In genomic region chr1:37544251-37544650, GRCm38 (mm10) we compare ENCODE assay signal across 20 mouse cellular contexts. TPM values are rescaled to one million over a fixed set of nuclear protein-coding genes. Genes with fewer than 3 reads are reported as not detected.
A peak's percentile ranks its signal among the peaks of the same experiment; 100 is the strongest.
DNase-seq lines count a peak whose midpoint lies in the region; ATAC-seq lines count a peak whose summit lies in the region.
"Had no signal": no experiment of that assay in that cellular context is flagged by ENCODE, and none has a peak within 500 bp of the region (broad histone marks: within the 10 kb centered on the region; RNA-seq: fewer than 3 reads in every experiment).

No protein-coding gene starts in this region.

- no peak overlapping the region for H3K9ac ChIP-seq in neural tube, embryonic 15.5 days (replicated peaks)
- H3K9ac ChIP-seq: forebrain, embryonic 15.5 days; heart, embryonic 12.5 days; limb, embryonic 15.5 days; liver, embryonic 14.5 days; lung, embryonic 15.5 days had no signal

- H3K4me1 ChIP-seq in neural tube, embryonic 15.5 days = peaks cover 12% of the 10 kb centered on the region

- no peaks in the 10 kb centered on the region for H3K36me3 ChIP-seq in neural tube, embryonic 15.5 days
- H3K36me3 ChIP-seq: forebrain, embryonic 15.5 days; heart, embryonic 12.5 days; limb, embryonic 15.5 days; lung, embryonic 15.5 days had no signal

- no peaks in the 10 kb centered on the region for H3K9me3 ChIP-seq in neural tube, embryonic 15.5 days (replicated peaks)
- H3K9me3 ChIP-seq: forebrain, embryonic 15.5 days; heart, embryonic 12.5 days; limb, embryonic 15.5 days; lung, embryonic 15.5 days had no signal

- no peak for ATAC-seq in neural tube, embryonic 15.5 days (ENCODE audit: low FRiP score)
- peak; percentile 53 for ATAC-seq in CD4-positive, CD25-positive, alpha-beta regulatory T cell, adult 4 months
- ATAC-seq: forebrain, embryonic 15.5 days had no signal

- no peak overlapping the region for H3K4me3 ChIP-seq in neural tube, embryonic 15.5 days (replicated peaks)
- H3K4me3 ChIP-seq: forebrain, embryonic 15.5 days; heart, embryonic 12.5 days; limb, embryonic 15.5 days; lung, embryonic 15.5 days had no signal

- H3K4me2 ChIP-seq in neural tube, embryonic 15.5 days = no peak overlapping the region
- H3K4me2 ChIP-seq: forebrain, embryonic 15.5 days; heart, embryonic 12.5 days; limb, embryonic 15.5 days; lung, embryonic 15.5 days had no signal

- no peak overlapping the region for H3K27ac ChIP-seq in neural tube, embryonic 15.5 days (replicated peaks)
- H3K27ac ChIP-seq: forebrain, embryonic 15.5 days; limb, embryonic 15.5 days; liver, embryonic 14.5 days; lung, embryonic 15.5 days had no signal

- DNase-seq in neural tube, embryonic 10.5 days (ENCODE audit: extremely low spot score, low spot score) = peak; percentile 17
- DNase-seq in embryo, embryonic 10.5 days (ENCODE audit: low spot score) = peak; percentile 20
- peak; percentile 68 for DNase-seq in naive thymus-derived CD4-positive, alpha-beta T cell, adult 2 months (ENCODE audit: low read depth)
- no peak for DNase-seq in spleen, postnatal 10 days (ENCODE audit: low spot score in 2 of 2)
- no peak for DNase-seq in Muller cell, postnatal 12 days (ENCODE audit: inconsistent ontology term)
- DNase-seq: cerebellum, adult 11 months; cerebellum, postnatal 10 days; gastrocnemius, postnatal 10 days; heart, postnatal 10 days; kidney, adult 18-20 months; kidney, postnatal 10 days; left cerebral cortex, postnatal 4 days; lung, postnatal 4 days had no signal

- peaks cover 6% of the 10 kb centered on the region for H3K27me3 ChIP-seq in neural tube, embryonic 15.5 days (replicated peaks)
- H3K27me3 ChIP-seq: forebrain, embryonic 15.5 days had no signal

- 29% methylated on average over 9 of the region's 9 CpGs for WGBS in neural tube, embryonic 15.5 days

RNA-seq across cellular contexts. Expression of gene Mgat4a, which starts 3.4 kb away (rescaled TPM):
- 10.6 and 12.9 TPM in 2 replicates for polyA plus RNA-seq in neural tube, embryonic 15.5 days (2015; fragmentation: Nextera tagmentation; extraction: Ambion mirVana)
- polyA plus RNA-seq in CD4-positive, CD25-positive, alpha-beta regulatory T cell, adult 4 months (2017; shearing (Covaris generic)) = 10 to 100 TPM; 11.7 to 12.1 TPM

Comparison
In these comparisons a context has a peak if more than half of its experiments do, and no peak if none do; other contexts are left out.
1. DNase-seq: peak in neural tube, embryonic 10.5 days (single experiment), embryo, embryonic 10.5 days (single experiment) and naive thymus-derived CD4-positive, alpha-beta T cell, adult 2 months (single experiment); none in spleen, postnatal 10 days (0 of 2) and Muller cell, postnatal 12 days (single experiment).